10 mouse cellular contexts compared by ENCODE assay signal in the genomic region with DNA sequence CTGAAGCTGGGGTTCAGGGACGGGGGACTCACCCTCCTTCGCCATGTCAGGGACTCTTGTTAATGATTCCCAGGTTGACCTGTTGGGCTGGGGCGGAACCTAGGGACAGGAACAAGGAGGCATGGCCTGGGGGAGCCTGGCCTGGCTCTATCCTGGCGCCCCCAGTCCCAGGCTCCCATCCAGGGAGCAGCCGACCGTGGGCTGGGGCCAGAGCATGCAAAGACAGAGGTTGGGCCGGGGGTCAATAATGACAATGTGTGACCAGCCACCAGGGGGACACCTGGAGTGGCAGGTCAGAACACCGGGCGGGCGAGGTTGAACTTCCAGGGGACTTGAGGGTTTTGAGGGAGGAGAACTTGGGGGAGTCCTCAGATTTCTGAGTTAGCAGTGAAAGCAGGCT. TPM values are rescaled to one million over a fixed set of nuclear protein-coding genes. Genes with fewer than 3 reads are reported as not detected.
A peak's percentile ranks its signal among the peaks of the same experiment; 100 is the strongest.
DNase-seq lines count a peak whose midpoint lies in the region; ATAC-seq and TF ChIP-seq lines count a peak whose summit lies in the region.
"Had no signal": no experiment of that assay in that cellular context is flagged by ENCODE, and none has a peak within 500 bp of the region (broad histone marks: within the 10 kb centered on the region; RNA-seq: fewer than 3 reads in every experiment).

No protein-coding gene starts in this region.

- peak; percentile 28; the same call in 1 of the 2 replicates for TF ChIP-seq CTCF in heart, adult 2 months (IDR thresholded peaks at IDR 0.05)
- no peak for TF ChIP-seq CTCF in kidney, adult 2 months (conservative IDR thresholded peaks at IDR 0.05; ENCODE audit: insufficient read depth, insufficient read length, low read depth, low read length)
- TF ChIP-seq CTCF in liver, adult 2 months (IDR thresholded peaks at IDR 0.05; ENCODE audit: low read depth, low read length): peak; percentile 52

- H3K4me1 ChIP-seq in heart, adult 2 months (ENCODE audit: control insufficient read depth, insufficient read depth, low read length): peaks cover 7% of the 10 kb centered on the region
- H3K4me1 ChIP-seq in kidney, adult 2 months (ENCODE audit: control insufficient read depth, insufficient read depth, low read length): peaks cover 35% of the 10 kb centered on the region
- peaks cover 23% of the 10 kb centered on the region for H3K4me1 ChIP-seq in liver, adult 2 months (ENCODE audit: control insufficient read depth, insufficient read depth, low read length)

- H3K9ac ChIP-seq in heart, adult 2 months (ENCODE audit: low read depth, low read length): no peak overlapping the region
- H3K9ac ChIP-seq in liver, adult 2 months (ENCODE audit: low read depth, low read length): peak overlapping the region; percentile 93
- H3K9ac ChIP-seq: midbrain, embryonic 12.5 days had no signal

- no peaks in the 10 kb centered on the region for H3K36me3 ChIP-seq in heart, adult 2 months (ENCODE audit: control insufficient read depth, insufficient read depth, low read length)
- H3K36me3 ChIP-seq in kidney, adult 2 months (ENCODE audit: control insufficient read depth, insufficient read depth, low read length): no peaks in the 10 kb centered on the region
- H3K36me3 ChIP-seq in liver, adult 2 months (ENCODE audit: control insufficient read depth, insufficient read depth, low read length): 0 out of 2 replicates have a peak, but pooled peaks cover 2% of the 10 kb centered on the region
- H3K36me3 ChIP-seq: midbrain, embryonic 12.5 days had no signal

- no peak for TF ChIP-seq EP300 in heart, adult 2 months (IDR thresholded peaks at IDR 0.05; ENCODE audit: insufficient read depth, low read depth, low read length)

- no peak overlapping the region; the same call in 1 of the 2 replicates for H3K27ac ChIP-seq in heart, adult 2 months
- H3K27ac ChIP-seq in kidney, adult 2 months (ENCODE audit: insufficient read depth, low read depth, low read length): peak overlapping the region; percentile 96
- peak overlapping the region; percentile 100 for H3K27ac ChIP-seq in liver, adult 2 months (replicated peaks; ENCODE audit: insufficient read depth, low read depth, low read length)
- H3K27ac ChIP-seq: midbrain, embryonic 12.5 days had no signal

- no peaks in the 10 kb centered on the region for H3K27me3 ChIP-seq in heart, adult 2 months (ENCODE audit: control insufficient read depth, insufficient read depth, low read length)
- H3K27me3 ChIP-seq in kidney, adult 2 months (replicated peaks; ENCODE audit: control insufficient read depth, insufficient read depth, low read length): no peaks in the 10 kb centered on the region
- no peaks in the 10 kb centered on the region for H3K27me3 ChIP-seq in liver, adult 2 months (ENCODE audit: control insufficient read depth, insufficient read depth, low read length)

- H3K4me3 ChIP-seq in heart, adult 2 months: no peak overlapping the region
- H3K4me3 ChIP-seq in kidney, adult 2 months (ENCODE audit: insufficient read depth, low read depth, low read length): peak overlapping the region; percentile 70
- H3K4me3 ChIP-seq in liver, adult 2 months (ENCODE audit: insufficient read depth, low read depth, low read length): peak overlapping the region; percentile 68
- H3K4me3 ChIP-seq: midbrain, embryonic 12.5 days had no signal

- no peak for ATAC-seq in CD4-positive, CD25-positive, alpha-beta regulatory T cell, adult 4 months

- DNase-seq in heart, adult 2 months: no peak
- no peak for DNase-seq in heart, postnatal 25 days (ENCODE audit: low spot score)
- DNase-seq in ES-CJ7 (ENCODE audit: low read depth, low spot score): peak; percentile 33
- peak; percentile 88 for DNase-seq in kidney, adult 2 months
- DNase-seq in liver, adult 2 months (ENCODE audit: extremely low read depth, low read depth, low spot score): peak; percentile 86
- DNase-seq in adrenal gland, postnatal 4 days (ENCODE audit: low spot score in 2 of 2): no peak
- no peak for DNase-seq in frontal cortex, adult 2 months (ENCODE audit: extremely low spot score in 1 of 2, low spot score in 1 of 2)

- intact Hi-C loops in heart, adult 2 months (cut with DNase I): no loop called here
- intact Hi-C loops in heart, postnatal 25 days (cut with DNase I): no loop called here

- no peaks in the 10 kb centered on the region for H3K79me2 ChIP-seq in heart, adult 2 months (replicated peaks; ENCODE audit: control insufficient read depth, insufficient read depth, low read length)
- peaks cover 19% of the 10 kb centered on the region for H3K79me2 ChIP-seq in liver, adult 2 months (ENCODE audit: control insufficient read depth, insufficient read depth, low read length)

- no peak for TF ChIP-seq POLR2A in heart, adult 2 months (IDR thresholded peaks at IDR 0.05; ENCODE audit: insufficient read depth, low read depth, low read length)
- TF ChIP-seq POLR2A in kidney, adult 2 months (IDR thresholded peaks at IDR 0.05; ENCODE audit: low read depth, low read length): no peak
- TF ChIP-seq POLR2A in liver, adult 2 months (IDR thresholded peaks at IDR 0.05; ENCODE audit: extremely low read depth, insufficient read depth, low read length): 0 out of 2 replicates have a peak, but pooled peaks have one; percentile 48

- WGBS in heart, adult 2 months: 91% methylated on average over 10 of the region's 10 CpGs
- WGBS in kidney, adult 2 months: 49% methylated on average over 10 of the region's 10 CpGs
- 22% methylated on average over 10 of the region's 10 CpGs for WGBS in liver, adult 2 months

RNA-seq across cellular contexts. Expression of gene Hpn, which starts 0.4 kb away (rescaled TPM):
- total RNA-seq in heart, adult 2 months (2021): 1 to 10 TPM; 1.7 to 2.6 TPM
- polyA plus RNA-seq in heart, adult 2 months (2012; rRNA removed): 2.8 and 5.1 TPM in 2 replicates
- 1 to 10 TPM; 2.1 to 3.4 TPM for total RNA-seq in heart, postnatal 25 days (2021)
- 626 and 739 TPM in 2 replicates for polyA plus RNA-seq in kidney, adult 2 months (2012; rRNA removed)
- 282 and 327 TPM in 2 replicates for total RNA-seq in liver, adult 2 months (2014; rRNA removed)
- polyA plus RNA-seq in liver, adult 2 months (2012; rRNA removed): 883 and 920 TPM in 2 replicates
- total RNA-seq in adrenal gland, postnatal 4 days (2021): 10 to 100 TPM; 18.2 to 25.4 TPM
- 3.3 and 4.0 TPM in 2 replicates for polyA plus RNA-seq in frontal cortex, adult 2 months (2012; rRNA removed)
- 10 to 100 TPM in 1 of 2 experiments, 1 to 10 TPM in 1; 6.0 to 12.2 TPM for polyA plus RNA-seq in CD4-positive, CD25-positive, alpha-beta regulatory T cell, adult 4 months (2017; shearing (Covaris generic))

RNA-seq across cellular contexts. Expression of gene Scn1b, which starts 12.2 kb away (rescaled TPM):
- 10 to 100 TPM; 31.8 to 32.5 TPM for total RNA-seq in heart, adult 2 months (2021)
- 39.7 and 41.9 TPM in 2 replicates for polyA plus RNA-seq in heart, adult 2 months (2012; rRNA removed)
- total RNA-seq in heart, postnatal 25 days (2021): 10 to 100 TPM; 21.2 to 21.8 TPM
- polyA plus RNA-seq in kidney, adult 2 months (2012; rRNA removed): 25.1 and 27.9 TPM in 2 replicates
- 2.4 and 3.5 TPM in 2 replicates for total RNA-seq in liver, adult 2 months (2014; rRNA removed)
- polyA plus RNA-seq in liver, adult 2 months (2012; rRNA removed): 4.4 and 7.1 TPM in 2 replicates
- 10 to 100 TPM; 10.8 to 10.9 TPM for total RNA-seq in adrenal gland, postnatal 4 days (2021)
- polyA plus RNA-seq in frontal cortex, adult 2 months (2012; rRNA removed): 627 and 752 TPM in 2 replicates
- polyA plus RNA-seq in CD4-positive, CD25-positive, alpha-beta regulatory T cell, adult 4 months (2017; shearing (Covaris generic)): not detected
- total RNA-seq: common myeloid progenitor, adult 5-6 weeks had no signal

RNA-seq across cellular contexts. Expression of gene Fxyd3, which starts 38.1 kb away (rescaled TPM):
- total RNA-seq in heart, adult 2 months (2021): 1 to 10 TPM; 1.6 to 2.5 TPM
- 4.9 and 5.5 TPM in 2 replicates for polyA plus RNA-seq in heart, adult 2 months (2012; rRNA removed)
- total RNA-seq in heart, postnatal 25 days (2021): 1 to 10 TPM; 3.1 to 3.8 TPM
- polyA plus RNA-seq in kidney, adult 2 months (2012; rRNA removed): 4.8 and 5.1 TPM in 2 replicates
- 0.27 and 0.46 TPM in 2 replicates for total RNA-seq in liver, adult 2 months (2014; rRNA removed)
- polyA plus RNA-seq in liver, adult 2 months (2012; rRNA removed): 0.50 and 0.83 TPM in 2 replicates
- total RNA-seq in adrenal gland, postnatal 4 days (2021): 1 to 10 TPM; 2.0 to 5.9 TPM
- 1.8 and 2.6 TPM in 2 replicates for polyA plus RNA-seq in frontal cortex, adult 2 months (2012; rRNA removed)
- polyA plus RNA-seq in CD4-positive, CD25-positive, alpha-beta regulatory T cell, adult 4 months (2017; shearing (Covaris generic)): under 1 TPM in 1 of 2 experiments, not detected in 1; 0.27 TPM
- total RNA-seq: common myeloid progenitor, adult 5-6 weeks had no signal

RNA-seq across cellular contexts. Expression of gene Gramd1a, which starts 41.0 kb away (rescaled TPM):
- 10 to 100 TPM; 27.9 to 33.7 TPM for total RNA-seq in heart, adult 2 months (2021)
- polyA plus RNA-seq in heart, adult 2 months (2012; rRNA removed): 49.2 and 64.3 TPM in 2 replicates
- total RNA-seq in heart, postnatal 25 days (2021): 10 to 100 TPM; 25.7 to 30.0 TPM
- 53.8 and 57.1 TPM in 2 replicates for polyA plus RNA-seq in kidney, adult 2 months (2012; rRNA removed)
- total RNA-seq in liver, adult 2 months (2014; rRNA removed): 5.1 and 6.6 TPM in 2 replicates
- 17.0 and 33.0 TPM in 2 replicates for polyA plus RNA-seq in liver, adult 2 months (2012; rRNA removed)
- total RNA-seq in adrenal gland, postnatal 4 days (2021): 10 to 100 TPM; 55.4 to 58.7 TPM
- polyA plus RNA-seq in frontal cortex, adult 2 months (2012; rRNA removed): 174 and 186 TPM in 2 replicates
- 100 to 1,000 TPM in 1 of 2 experiments, 10 to 100 TPM in 1; 83.7 to 103 TPM for polyA plus RNA-seq in CD4-positive, CD25-positive, alpha-beta regulatory T cell, adult 4 months (2017; shearing (Covaris generic))

RNA-seq across cellular contexts. Expression of gene Lgi4, which starts 55.5 kb away (rescaled TPM):
- 1 to 10 TPM; 3.8 to 3.9 TPM for total RNA-seq in heart, adult 2 months (2021)
- 5.4 and 6.5 TPM in 2 replicates for polyA plus RNA-seq in heart, adult 2 months (2012; rRNA removed)
- total RNA-seq in heart, postnatal 25 days (2021): 1 to 10 TPM; 2.6 to 4.8 TPM
- 0.99 and 2.2 TPM in 2 replicates for polyA plus RNA-seq in kidney, adult 2 months (2012; rRNA removed)
- total RNA-seq in liver, adult 2 months (2014; rRNA removed): 0.07 and 0.18 TPM in 2 replicates
- polyA plus RNA-seq in liver, adult 2 months (2012; rRNA removed): 0.04 and 0.09 TPM in 2 replicates
- 1 to 10 TPM; 6.8 to 6.9 TPM for total RNA-seq in adrenal gland, postnatal 4 days (2021)
- polyA plus RNA-seq in frontal cortex, adult 2 months (2012; rRNA removed): 28.1 and 31.7 TPM in 2 replicates
- polyA plus RNA-seq in CD4-positive, CD25-positive, alpha-beta regulatory T cell, adult 4 months (2017; shearing (Covaris generic)): not detected
- total RNA-seq: common myeloid progenitor, adult 5-6 weeks had no signal

Comparison
In these comparisons a context has a peak if more than half of its experiments do, and no peak if none do; other contexts are left out.
1. DNase-seq: peak in ES-CJ7 (single experiment), kidney, adult 2 months (single experiment) and liver, adult 2 months (single experiment); none in heart, adult 2 months (0 of 2), heart, postnatal 25 days (single experiment), adrenal gland, postnatal 4 days (0 of 2) and frontal cortex, adult 2 months (0 of 2).
2. RNA of gene Hpn, which starts 0.4 kb away (polyA plus RNA-seq): 883 to 920 TPM in liver, adult 2 months and 626 to 739 TPM in kidney, adult 2 months; 6.0 to 12.2 TPM in CD4-positive, CD25-positive, alpha-beta regulatory T cell, adult 4 months, 2.8 to 5.1 TPM in heart, adult 2 months and 3.3 to 4.0 TPM in frontal cortex, adult 2 months; every median in the first group is over 10 times any median in the second.
3. RNA of gene Scn1b, which starts 12.2 kb away (polyA plus RNA-seq): 627 to 752 TPM in frontal cortex, adult 2 months; 39.7 to 41.9 TPM in heart, adult 2 months, 25.1 to 27.9 TPM in kidney, adult 2 months, 4.4 to 7.1 TPM in liver, adult 2 months and not detected in CD4-positive, CD25-positive, alpha-beta regulatory T cell, adult 4 months; every median in the first group is over 10 times any median in the second.